ENCODE assay signal across 8 mouse cellular contexts in genomic region chr14:31017854-31018253, GRCm38 (mm10). TPM values are rescaled to one million over a fixed set of nuclear protein-coding genes. Genes with fewer than 3 reads are reported as not detected.
DNase-seq lines count a peak whose midpoint lies in the region; ATAC-seq lines count a peak whose summit lies in the region.

No protein-coding gene starts in this region.

- peak overlapping the region; percentile 90 for H3K4me2 ChIP-seq in liver, embryonic 16.5 days (ENCODE audit: low read depth, low read length)
- peak overlapping the region; percentile 87 for H3K4me2 ChIP-seq in stomach, embryonic 14.5 days (replicated peaks; ENCODE audit: low read depth, low read length)

- WGBS in liver, embryonic 16.5 days (ENCODE audit: insufficient replicate concordance), result 0% methylated on average over 2 of the region's 2 CpGs
- WGBS in stomach, embryonic 14.5 days, result 2% methylated on average over 2 of the region's 2 CpGs

- H3K4me3 ChIP-seq in megakaryocyte, embryonic 14.5 days (replicated peaks), result peak overlapping the region; percentile 97
- H3K4me3 ChIP-seq in liver, embryonic 16.5 days (ENCODE audit: low read depth, low read length), result peak overlapping the region; percentile 67
- peak overlapping the region; percentile 75 for H3K4me3 ChIP-seq in stomach, embryonic 14.5 days (ENCODE audit: low read depth, low read length)

- H3K4me1 ChIP-seq in megakaryocyte, embryonic 14.5 days, result peaks cover 49% of the 10 kb centered on the region
- peaks cover 41% of the 10 kb centered on the region for H3K4me1 ChIP-seq in liver, embryonic 16.5 days (ENCODE audit: control insufficient read depth, low read depth, low read length)
- H3K4me1 ChIP-seq in stomach, embryonic 14.5 days (ENCODE audit: control insufficient read depth, insufficient read depth, low read length), result peaks cover 10% of the 10 kb centered on the region

- ATAC-seq in megakaryocyte, adult 5-6 weeks (ENCODE audit: poor library complexity, severe bottlenecking), result no peak
- peak; percentile 34 to 41; a peak in 1 of 4 replicates for ATAC-seq in hematopoietic stem cell, adult 5-6 weeks (replicated peaks in 1 of 2; ENCODE audit: insufficient read depth in 1 of 2, low FRiP score in 2 of 2, low TSS enrichment in 1 of 2, low read depth in 1 of 2, poor library complexity in 2 of 2, severe bottlenecking in 2 of 2)
- ATAC-seq in liver, embryonic 16.5 days (ENCODE audit: low read depth), result no peak
- no peak for ATAC-seq in stomach, embryonic 14.5 days (ENCODE audit: insufficient number of reproducible peaks, insufficient read depth, low FRiP score, low read depth)

- H3K36me3 ChIP-seq in megakaryocyte, embryonic 14.5 days (replicated peaks; ENCODE audit: low read length), result peaks cover 58% of the 10 kb centered on the region
- H3K36me3 ChIP-seq in liver, embryonic 16.5 days (ENCODE audit: control insufficient read depth, insufficient read depth), result peaks cover 38% of the 10 kb centered on the region
- peaks cover 52% of the 10 kb centered on the region for H3K36me3 ChIP-seq in stomach, embryonic 14.5 days (ENCODE audit: control insufficient read depth, insufficient read depth, low read length)

- no peaks in the 10 kb centered on the region for H3K27me3 ChIP-seq in megakaryocyte, embryonic 14.5 days (replicated peaks)
- no peaks in the 10 kb centered on the region for H3K27me3 ChIP-seq in liver, embryonic 16.5 days (ENCODE audit: control insufficient read depth, insufficient read depth, low read depth, low read length)
- no peaks in the 10 kb centered on the region for H3K27me3 ChIP-seq in stomach, embryonic 14.5 days (ENCODE audit: control insufficient read depth, insufficient read depth, low read length)

- peak; percentile 57 for DNase-seq in c-Kit-positive CD71-positive TER-119-positive erythroid progenitor cells, embryonic 14.5 days (ENCODE audit: low spot score)
- no peak for DNase-seq in layer of hippocampus, adult 8-10 months (ENCODE audit: low spot score in 2 of 2)
- no peak for DNase-seq in urinary bladder, postnatal 25 days (ENCODE audit: low spot score)

- peak overlapping the region; percentile 98 for H3K27ac ChIP-seq in liver, embryonic 16.5 days (ENCODE audit: low read length)
- H3K27ac ChIP-seq in stomach, embryonic 14.5 days (ENCODE audit: low read length), result no peak overlapping the region

- no peaks in the 10 kb centered on the region for H3K9me3 ChIP-seq in megakaryocyte, embryonic 14.5 days
- H3K9me3 ChIP-seq in liver, embryonic 16.5 days (replicated peaks; ENCODE audit: control insufficient read depth, low read length), result no peaks in the 10 kb centered on the region
- no peaks in the 10 kb centered on the region for H3K9me3 ChIP-seq in stomach, embryonic 14.5 days (ENCODE audit: control insufficient read depth, low read depth, low read length)

- peak overlapping the region; percentile 67 for H3K9ac ChIP-seq in liver, embryonic 16.5 days (ENCODE audit: low read depth, low read length)
- peak overlapping the region; percentile 77 for H3K9ac ChIP-seq in stomach, embryonic 14.5 days (replicated peaks; ENCODE audit: low read depth, low read length)

RNA-seq across cellular contexts. Expression of gene Pbrm1, which starts 1.1 kb away (rescaled TPM):
- 3.7 and 3.8 TPM in 2 replicates for polyA plus RNA-seq in megakaryocyte, embryonic 14.5 days (2012; ENCODE audit: insufficient read depth, low replicate concordance)
- 73.6 and 77.6 TPM in 2 replicates for total RNA-seq in megakaryocyte, adult 5-6 weeks (2015)
- total RNA-seq in megakaryocyte, adult 5-6 weeks (2017), result 63.1 and 71.9 TPM in 2 replicates
- 80.7 and 82.2 TPM in 2 replicates for total RNA-seq in hematopoietic stem cell, adult 5-6 weeks (2017)
- 50.6 and 52.9 TPM in 2 replicates for polyA plus RNA-seq in liver, embryonic 16.5 days (2015; fragmentation: Nextera tagmentation; extraction: Ambion mirVana)
- polyA plus RNA-seq in stomach, embryonic 14.5 days (2014; fragmentation: Nextera tagmentation; extraction: Ambion mirVana), result 119 TPM in 2 replicates
- total RNA-seq in layer of hippocampus, adult 8-10 months (2022), result 10 to 100 TPM; 51.8 to 69.0 (median 60.3) TPM

RNA-seq across cellular contexts. Expression of gene Gnl3, which starts 1.1 kb away (rescaled TPM):
- 8.2 TPM in 1 of 2 replicates, not detected in the other for polyA plus RNA-seq in megakaryocyte, embryonic 14.5 days (2012; ENCODE audit: insufficient read depth, low replicate concordance)
- 45.8 and 55.3 TPM in 2 replicates for total RNA-seq in megakaryocyte, adult 5-6 weeks (2015)
- 48.6 and 60.6 TPM in 2 replicates for total RNA-seq in megakaryocyte, adult 5-6 weeks (2017)
- total RNA-seq in hematopoietic stem cell, adult 5-6 weeks (2017), result 347 and 449 TPM in 2 replicates
- 54.8 and 60.1 TPM in 2 replicates for polyA plus RNA-seq in liver, embryonic 16.5 days (2015; fragmentation: Nextera tagmentation; extraction: Ambion mirVana)
- polyA plus RNA-seq in stomach, embryonic 14.5 days (2014; fragmentation: Nextera tagmentation; extraction: Ambion mirVana), result 124 and 128 TPM in 2 replicates
- total RNA-seq in layer of hippocampus, adult 8-10 months (2022), result 10 to 100 TPM; 40.3 to 53.7 (median 51.7) TPM

RNA-seq across cellular contexts. Expression of gene Spcs1, which starts 16.4 kb away (rescaled TPM):
- 10.3 and 51.5 TPM in 2 replicates for polyA plus RNA-seq in megakaryocyte, embryonic 14.5 days (2012; ENCODE audit: insufficient read depth, low replicate concordance)
- 179 and 205 TPM in 2 replicates for total RNA-seq in megakaryocyte, adult 5-6 weeks (2015)
- total RNA-seq in megakaryocyte, adult 5-6 weeks (2017), result 80.1 and 82.1 TPM in 2 replicates
- 68.9 and 103 TPM in 2 replicates for total RNA-seq in hematopoietic stem cell, adult 5-6 weeks (2017)
- polyA plus RNA-seq in liver, embryonic 16.5 days (2015; fragmentation: Nextera tagmentation; extraction: Ambion mirVana), result 259 and 284 TPM in 2 replicates
- polyA plus RNA-seq in stomach, embryonic 14.5 days (2014; fragmentation: Nextera tagmentation; extraction: Ambion mirVana), result 411 and 417 TPM in 2 replicates
- total RNA-seq in layer of hippocampus, adult 8-10 months (2022), result 100 to 1,000 TPM; 150 to 171 (median 167) TPM

RNA-seq across cellular contexts. Expression of gene Glt8d1, which starts 16.7 kb away (rescaled TPM):
- polyA plus RNA-seq in megakaryocyte, embryonic 14.5 days (2012; ENCODE audit: insufficient read depth, low replicate concordance), result 6.5 and 7.5 TPM in 2 replicates
- 22.8 and 32.1 TPM in 2 replicates for total RNA-seq in megakaryocyte, adult 5-6 weeks (2015)
- 20.2 and 28.3 TPM in 2 replicates for total RNA-seq in megakaryocyte, adult 5-6 weeks (2017)
- total RNA-seq in hematopoietic stem cell, adult 5-6 weeks (2017), result 30.1 and 44.4 TPM in 2 replicates
- polyA plus RNA-seq in liver, embryonic 16.5 days (2015; fragmentation: Nextera tagmentation; extraction: Ambion mirVana), result 14.6 and 16.0 TPM in 2 replicates
- 72.7 and 76.2 TPM in 2 replicates for polyA plus RNA-seq in stomach, embryonic 14.5 days (2014; fragmentation: Nextera tagmentation; extraction: Ambion mirVana)
- total RNA-seq in layer of hippocampus, adult 8-10 months (2022), result 10 to 100 TPM; 41.3 to 55.0 (median 48.5) TPM

Comparison
In these comparisons a context has a peak if more than half of its experiments do, and no peak if none do; other contexts are left out.
1. ATAC-seq: peak in hematopoietic stem cell, adult 5-6 weeks (2 of 2); none in megakaryocyte, adult 5-6 weeks (single experiment), liver, embryonic 16.5 days (single experiment) and stomach, embryonic 14.5 days (single experiment).
2. Peak in every context shown above with its lines, with median percentiles within 50 percentile points of each other: H3K4me3 ChIP-seq.